Mouse (Mus musculus): ENCODE results near the gene Nmrk1. TPM values are rescaled to one million over a fixed set of nuclear protein-coding genes. Genes with fewer than 3 reads are reported as not detected.
A peak's percentile ranks its signal among the peaks of the same experiment; 100 is the strongest.

The Nmrk1 gene
- total RNA-seq, 2 experiments from 2014 or later: 4.6 to 10.1 TPM

GRCm38 (mm10) chr19:18650473-18650872 lies 18.7 kb downstream of the Nmrk1 start:
- peak; percentile 33 for ATAC-seq (replicated peaks; ENCODE audit: poor library complexity)

- peak; percentile 42; the same call in 1 of the 2 replicates for ATAC-seq (replicated peaks; ENCODE audit: poor library complexity)
Measured at GRCm38 (mm10) chr19:18652592-18652991, 20.8 kb downstream of the Nmrk1 start.

- no peak for ATAC-seq (replicated peaks; ENCODE audit: poor library complexity)
Measured at GRCm38 (mm10) chr19:18653058-18653457, 21.3 kb downstream of the Nmrk1 start.

- ATAC-seq (replicated peaks; ENCODE audit: poor library complexity): no peak
Measured at GRCm38 (mm10) chr19:18654330-18654729, 22.6 kb downstream of the Nmrk1 start.

GRCm38 (mm10) chr19:18654984-18655383 lies 23.2 kb downstream of the Nmrk1 start:
- no peak for ATAC-seq (replicated peaks; ENCODE audit: poor library complexity)

- ATAC-seq (replicated peaks; ENCODE audit: poor library complexity): no peak
Measured at GRCm38 (mm10) chr19:18655999-18656398, 24.2 kb downstream of the Nmrk1 start.

GRCm38 (mm10) chr19:18658473-18658872 lies 26.7 kb downstream of the Nmrk1 start:
- ATAC-seq (replicated peaks; ENCODE audit: poor library complexity): no peak

GRCm38 (mm10) chr19:18659349-18659748 lies 27.6 kb downstream of the Nmrk1 start:
- ATAC-seq (replicated peaks; ENCODE audit: poor library complexity): no peak

- ATAC-seq (replicated peaks; ENCODE audit: poor library complexity): no peak
Measured at GRCm38 (mm10) chr19:18660466-18660865, 28.7 kb downstream of the Nmrk1 start.

- no peak for ATAC-seq (replicated peaks; ENCODE audit: poor library complexity)
Measured at GRCm38 (mm10) chr19:18661683-18662082, 29.9 kb downstream of the Nmrk1 start.

GRCm38 (mm10) chr19:18663904-18664303 lies 32.2 kb downstream of the Nmrk1 start:
- ATAC-seq (replicated peaks; ENCODE audit: poor library complexity): peak; percentile 95

GRCm38 (mm10) chr19:18666966-18667365 lies 35.2 kb downstream of the Nmrk1 start:
- no peak for ATAC-seq (replicated peaks; ENCODE audit: poor library complexity)

GRCm38 (mm10) chr19:18669551-18669950 lies 37.8 kb downstream of the Nmrk1 start:
- ATAC-seq (replicated peaks; ENCODE audit: poor library complexity): no peak

GRCm38 (mm10) chr19:18670608-18671007 lies 38.9 kb downstream of the Nmrk1 start, which contains the start of gene Carnmt1:
TSS of gene Carnmt1 (plus strand) at chr19:18670764.
- ATAC-seq (replicated peaks; ENCODE audit: poor library complexity): peak; percentile 97

GRCm38 (mm10) chr19:18671056-18671741 lies 39.4 kb downstream of the Nmrk1 start:
- ATAC-seq (replicated peaks; ENCODE audit: poor library complexity): peak; percentile 21

- no peak for ATAC-seq (replicated peaks; ENCODE audit: poor library complexity)
Measured at GRCm38 (mm10) chr19:18672498-18672897, 40.7 kb downstream of the Nmrk1 start.

- ATAC-seq (replicated peaks; ENCODE audit: poor library complexity): no peak
Measured at GRCm38 (mm10) chr19:18673116-18673515, 41.4 kb downstream of the Nmrk1 start.

GRCm38 (mm10) chr19:18682142-18682541 lies 50.4 kb downstream of the Nmrk1 start:
- ATAC-seq (replicated peaks; ENCODE audit: poor library complexity): peak; percentile 89

GRCm38 (mm10) chr19:18687556-18687955 lies 55.8 kb downstream of the Nmrk1 start:
- peak; percentile 95 for ATAC-seq (replicated peaks; ENCODE audit: poor library complexity)

- ATAC-seq (replicated peaks; ENCODE audit: poor library complexity): peak; percentile 92
Measured at GRCm38 (mm10) chr19:18692176-18692575, 60.4 kb downstream of the Nmrk1 start.

- ATAC-seq (replicated peaks; ENCODE audit: poor library complexity): no peak
Measured at GRCm38 (mm10) chr19:18692768-18693167, 61.0 kb downstream of the Nmrk1 start.

GRCm38 (mm10) chr19:18695116-18695515 lies 63.4 kb downstream of the Nmrk1 start:
- ATAC-seq (replicated peaks; ENCODE audit: poor library complexity): no peak

- 0 out of 2 replicates have a peak, but pooled peaks have one; percentile 23 for ATAC-seq (replicated peaks; ENCODE audit: poor library complexity)
Measured at GRCm38 (mm10) chr19:18695552-18695951, 63.8 kb downstream of the Nmrk1 start.

Measured in megakaryocyte progenitor cell, adult 5-6 weeks (primary cell).